Mouse (Mus musculus): ENCODE data around the gene Mcu.

GRCm38 (mm10) chr10:59570360-59570759 is 46.1 kb downstream of the Mcu start:
- no peak for TF ChIP-seq POLR2A (IDR thresholded peaks at IDR 0.05; ENCODE audit: control insufficient read depth, low read depth, low read length)
- TF ChIP-seq CTCF (IDR thresholded peaks at IDR 0.05; ENCODE audit: control insufficient read depth, insufficient read depth, insufficient replicate concordance, low read depth, low read length), result no peak

Measured in testis, adult 2 months (tissue).